Mouse (Mus musculus) cerebellum, adult 2 months (tissue): ENCODE results near the gene Muc2.

Experiments
- CTCF ChIP-seq: fragments of 200-500 bp; IDR thresholded peaks from 2 replicates; pipeline ENCODE4 v1.5.1; 2011; ENCODE audit warnings: low read depth, mild to moderate bottlenecking, control low read depth, low read length, moderate library complexity, borderline replicate concordance; ENCODE audit not compliant: insufficient read depth
- POLR2A ChIP-seq: fragments of 200-500 bp; IDR thresholded peaks from 2 replicates; pipeline ENCODE4 v1.6.1; 2011; ENCODE audit warnings: low read length, control low read depth, borderline replicate concordance; ENCODE audit not compliant: insufficient read depth

GRCm38 (mm10) chr7:141752513-141752912 lies 62.4 kb downstream of the Muc2 start:
- TF ChIP-seq POLR2A = no peak
- no peak for TF ChIP-seq CTCF
